Mouse (Mus musculus): Measurements from ENCODE around the gene Dupd1.

Gene Dupd1

DNA sequence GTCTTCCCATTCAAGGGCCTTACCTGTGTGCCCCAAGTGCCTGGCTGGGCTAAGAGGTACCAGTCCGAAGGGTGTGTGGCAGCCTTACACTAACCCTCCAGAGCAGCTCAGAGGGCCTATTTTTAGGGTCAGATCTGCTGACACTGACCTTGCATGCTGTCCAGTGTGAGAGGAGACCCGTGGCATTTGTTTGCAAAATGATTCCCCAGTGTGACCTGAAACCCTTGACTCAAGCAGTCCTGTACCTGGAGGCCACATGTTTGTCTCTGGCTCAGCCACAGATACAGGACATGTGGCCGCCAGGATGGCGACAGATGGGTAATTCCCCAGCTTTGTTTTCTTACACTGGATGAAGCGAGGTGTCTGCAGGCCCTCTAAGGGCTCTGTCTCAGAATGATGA, at the start of gene Dupd1:
Gene Dupd1, minus strand, starts transcription at position 91 of the 400 bp plus-strand sequence.
- in situ Hi-C loops (cut with MboI) = no loop called here

DNA sequence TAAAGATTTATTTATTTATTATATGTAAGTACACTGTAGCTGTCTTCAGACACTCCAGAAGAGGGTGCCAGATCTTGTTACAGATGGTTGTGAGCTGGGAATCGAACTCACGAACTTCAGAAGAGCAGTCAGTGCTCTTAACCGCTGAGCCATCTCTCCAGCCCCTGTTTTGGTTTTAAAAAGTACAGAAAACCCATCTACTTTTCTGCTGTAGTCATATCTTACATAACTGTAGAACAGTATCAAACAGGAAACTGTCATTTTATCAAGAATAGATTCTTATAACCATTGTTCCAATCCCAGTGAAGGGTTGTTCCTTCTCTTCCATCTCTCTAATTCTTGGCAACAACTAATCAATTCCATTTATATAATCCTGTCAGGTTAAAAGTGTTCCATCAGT, 49.4 kb upstream of the Dupd1 start:
- in situ Hi-C loops (cut with MboI) = no loop called here

DNA sequence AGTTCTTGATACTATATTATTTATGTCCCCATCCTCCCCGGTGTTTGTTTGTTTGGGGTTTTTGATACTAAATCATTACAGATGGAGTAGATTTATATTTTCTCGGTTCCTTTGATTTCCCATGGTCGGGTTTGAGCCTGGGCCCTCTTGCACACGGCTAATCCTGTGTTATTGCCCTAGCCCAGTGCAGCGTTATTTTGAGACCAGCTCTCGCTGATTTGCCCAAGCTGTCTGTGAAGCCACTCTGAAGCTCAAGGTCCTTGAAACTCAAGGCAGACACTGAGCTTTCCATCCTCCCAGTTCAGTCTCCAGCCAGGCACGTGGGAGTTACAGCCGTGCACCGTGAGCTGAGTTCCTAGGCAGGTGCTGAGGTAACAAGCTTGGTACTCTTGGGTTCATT, 47.2 kb upstream of the Dupd1 start:
- in situ Hi-C loops (cut with MboI) = no loop called here

DNA sequence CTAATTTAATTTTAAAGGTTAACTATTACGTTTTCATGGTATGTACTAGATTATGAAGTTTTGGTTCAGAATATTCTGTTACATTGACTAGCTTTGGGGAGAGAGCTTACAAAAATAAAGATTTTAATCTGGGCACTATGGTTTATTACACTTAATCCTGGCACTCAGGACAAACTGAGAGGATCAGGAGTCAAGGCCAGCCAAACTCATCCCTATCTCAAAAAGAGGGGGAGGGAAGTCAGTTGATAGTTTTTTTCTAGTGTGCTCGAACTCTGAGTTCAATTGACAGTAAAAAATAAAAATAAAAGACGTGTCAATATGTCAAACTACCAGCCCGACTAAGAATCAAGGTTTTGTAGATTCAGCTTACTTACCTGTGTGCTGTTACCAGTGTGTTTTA, 39.0 kb upstream of the Dupd1 start:
- in situ Hi-C loops (cut with MboI) = no loop called here

DNA sequence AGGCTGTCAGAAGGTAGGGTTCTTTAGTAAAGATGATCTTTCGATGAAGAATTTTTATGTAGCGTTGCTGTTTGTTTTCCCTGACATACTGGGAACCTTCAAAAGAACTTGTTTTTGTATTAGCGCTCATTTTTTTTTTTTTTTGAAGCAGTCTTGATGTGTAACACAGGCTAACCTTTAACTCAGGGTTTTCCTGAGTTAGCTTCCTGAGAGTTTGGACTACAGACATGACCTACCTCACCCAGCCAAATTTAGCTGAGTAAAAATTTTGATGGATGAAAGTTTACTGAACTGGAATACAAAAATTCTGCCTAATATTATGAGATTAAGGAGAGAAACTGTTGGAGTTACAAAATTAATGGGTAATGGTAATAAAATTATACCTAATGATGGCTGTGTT, 38.0 kb upstream of the Dupd1 start:
- in situ Hi-C loops (cut with MboI) = no loop called here

- in situ Hi-C loops (cut with MboI) = no loop called here
Observed at GRCm38 (mm10) chr14:21750881-21751542, 36.6 kb upstream of the Dupd1 start, which contains the start of gene Dusp13. Gene Dusp13 (minus strand): TSS chr14:21751181.

- in situ Hi-C loops (cut with MboI) = no loop called here
Observed at GRCm38 (mm10) chr14:21750008-21750880, 35.9 kb upstream of the Dupd1 start, which contains the start of gene Samd8. Gene Samd8 (plus strand): TSS chr14:21750531.

- in situ Hi-C loops (cut with MboI) = no loop called here
Observed at GRCm38 (mm10) chr14:21748142-21748870, 33.9 kb upstream of the Dupd1 start.

GRCm38 (mm10) chr14:21747436-21748141, 33.2 kb upstream of the Dupd1 start:
- in situ Hi-C loops (cut with MboI) = no loop called here

DNA sequence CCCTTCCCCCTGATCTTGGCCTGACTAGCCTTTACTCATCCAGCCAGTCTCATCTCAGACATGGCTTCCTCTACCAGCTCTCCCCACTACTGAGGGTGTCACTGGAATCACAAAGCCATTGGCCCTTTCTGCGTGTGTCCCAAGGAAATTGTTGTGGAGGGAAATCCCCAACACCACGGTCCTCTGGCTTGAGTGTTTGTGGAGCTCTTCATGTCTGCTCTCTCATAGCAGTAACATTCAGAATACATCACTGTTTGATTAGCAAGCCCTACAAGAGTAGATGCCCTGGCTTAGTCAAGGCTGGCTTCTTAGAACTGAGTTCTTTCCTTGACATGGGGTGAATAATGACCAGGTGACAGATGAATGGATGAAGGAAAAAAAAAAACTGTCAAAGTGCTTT, 32.5 kb upstream of the Dupd1 start:
- in situ Hi-C loops (cut with MboI) = no loop called here

DNA sequence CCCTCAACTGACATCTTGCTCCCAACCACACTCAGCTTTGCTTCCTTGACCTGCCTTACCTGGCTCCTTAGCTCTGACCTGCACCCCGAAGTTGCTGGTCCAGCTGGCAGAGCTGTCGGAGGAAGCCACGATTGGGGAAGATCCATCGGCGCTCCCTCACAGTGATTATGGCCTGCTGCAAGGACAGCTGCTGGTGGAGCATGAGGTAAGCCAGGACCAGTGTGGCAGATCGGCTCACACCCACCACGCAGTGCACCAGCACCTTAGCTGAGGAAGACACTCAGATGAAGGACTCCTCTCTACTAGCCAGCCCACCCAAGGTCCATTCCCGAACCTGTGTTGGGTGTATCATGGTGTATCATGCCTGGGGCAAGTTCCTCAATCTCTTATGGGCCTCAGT, 31.9 kb upstream of the Dupd1 start:
- in situ Hi-C loops (cut with MboI) = no loop called here

GRCm38 (mm10) chr14:21745149-21745548, 30.8 kb upstream of the Dupd1 start:
- in situ Hi-C loops (cut with MboI) = no loop called here

DNA sequence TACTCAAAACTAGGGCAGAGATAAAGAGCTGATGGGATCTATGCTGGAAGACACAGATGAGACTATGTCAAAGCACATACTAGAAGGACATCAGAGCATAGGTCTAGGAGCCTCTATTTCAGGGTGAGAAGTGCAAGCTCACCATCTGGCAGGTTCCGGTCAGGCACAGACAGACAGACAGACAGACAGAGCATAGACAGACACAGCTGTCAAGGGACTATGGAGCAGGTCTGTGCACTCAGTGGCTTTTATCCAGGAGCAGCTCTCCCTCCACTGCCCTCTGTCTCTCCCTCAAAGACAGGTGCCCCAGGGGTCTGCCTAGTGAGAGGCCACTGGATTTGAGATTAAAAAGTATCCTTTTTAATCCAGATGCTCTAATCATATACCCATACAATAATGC, 29.8 kb upstream of the Dupd1 start:
- in situ Hi-C loops (cut with MboI) = no loop called here

DNA sequence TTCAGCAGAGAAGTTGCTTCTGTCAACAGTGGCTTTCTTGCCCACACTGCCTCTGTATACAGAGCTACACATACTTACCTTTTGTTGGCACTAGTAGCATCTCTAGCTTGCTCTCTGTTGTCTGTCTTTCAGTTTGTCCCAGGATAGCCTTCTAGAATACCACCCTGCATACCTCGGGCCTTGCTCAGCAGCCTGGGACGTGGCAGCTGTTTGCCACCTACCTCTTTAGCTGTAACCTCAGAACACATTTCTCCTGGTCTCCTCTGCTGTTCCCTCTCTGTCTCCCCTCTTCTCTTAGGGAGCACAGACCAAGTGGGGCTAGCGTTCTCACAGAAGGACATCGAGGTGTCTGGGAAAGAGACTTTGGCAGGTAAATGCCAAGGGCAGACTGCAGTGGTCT, 28.1 kb upstream of the Dupd1 start:
- in situ Hi-C loops (cut with MboI) = no loop called here

- in situ Hi-C loops (cut with MboI) = no loop called here
Observed at GRCm38 (mm10) chr14:21741786-21742185, 27.4 kb upstream of the Dupd1 start.

DNA sequence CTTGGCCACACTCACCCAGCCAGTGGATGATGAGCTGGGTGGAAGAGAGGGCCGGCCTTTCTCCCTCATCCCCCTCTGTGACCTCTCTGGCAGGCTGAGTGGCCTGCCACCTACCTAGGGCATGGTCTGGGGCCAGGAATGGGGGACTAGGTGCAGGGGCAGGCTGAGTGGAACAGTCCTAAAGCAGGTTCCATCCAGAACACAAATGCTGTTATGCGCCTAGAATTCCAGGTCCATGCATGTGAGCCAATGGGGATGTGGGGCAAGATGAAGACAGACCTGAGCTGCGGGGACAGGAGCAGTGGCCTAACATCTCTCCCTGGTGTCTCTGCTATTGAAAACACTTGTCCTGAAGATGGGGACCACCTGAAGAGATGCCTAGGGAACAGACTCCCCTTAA, 26.9 kb upstream of the Dupd1 start:
- in situ Hi-C loops (cut with MboI) = no loop called here

DNA sequence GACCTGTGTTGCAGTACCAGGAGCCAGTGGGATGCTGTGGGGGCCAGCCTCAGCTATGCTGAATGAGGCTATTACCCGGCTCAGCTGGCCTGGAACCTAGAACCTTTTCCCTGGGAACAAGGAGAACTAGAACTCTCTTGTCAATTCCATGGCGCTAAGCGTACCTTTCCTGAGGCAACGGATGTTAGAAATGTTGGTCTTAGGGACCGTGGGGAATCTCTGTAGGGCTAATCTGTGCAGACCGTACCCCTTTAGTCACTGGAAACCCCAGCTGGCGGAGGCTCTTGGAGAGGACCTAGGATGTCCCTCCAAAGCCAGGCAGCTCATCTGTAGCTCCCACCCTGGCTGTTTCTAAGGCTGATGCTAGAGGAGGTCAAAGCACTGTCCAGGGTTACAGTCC, 26.0 kb upstream of the Dupd1 start:
- in situ Hi-C loops (cut with MboI) = no loop called here

- in situ Hi-C loops (cut with MboI) = loop anchor here (10.0 kb wide), 1 partner anchor 609 kb away; no protein-coding TSS in a partner anchor
Observed at GRCm38 (mm10) chr14:21733131-21733905, 18.9 kb upstream of the Dupd1 start.

DNA sequence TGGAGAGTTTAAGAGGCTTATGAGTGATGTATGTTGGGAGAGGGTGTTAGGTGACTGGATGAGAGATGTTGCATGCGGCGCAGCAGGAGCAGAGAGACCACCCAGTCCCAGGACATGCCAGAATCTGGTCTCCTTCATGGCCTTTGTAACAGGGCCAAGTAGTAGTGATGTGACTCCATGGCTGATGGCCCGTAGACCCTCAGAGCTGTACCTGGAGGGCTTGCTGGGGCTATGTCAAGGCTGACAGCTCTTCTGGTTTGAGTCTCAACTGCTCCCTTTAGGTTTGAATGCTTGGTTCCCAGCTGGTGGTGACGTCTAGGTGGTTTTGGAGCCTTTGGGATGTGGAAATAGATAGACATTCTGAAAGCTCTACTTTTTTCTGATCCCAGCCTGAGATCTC, 15.6 kb upstream of the Dupd1 start:
- in situ Hi-C loops (cut with MboI) = loop anchor here (10.0 kb wide), 1 partner anchor 605 kb away; no protein-coding TSS in a partner anchor

- in situ Hi-C loops (cut with MboI) = no loop called here
Observed at GRCm38 (mm10) chr14:21729031-21729732, 14.8 kb upstream of the Dupd1 start.

Data from mature B cell (primary cell).